Mouse (Mus musculus) forelimb bud, embryonic 11.5 days (tissue): ENCODE data around the gene Atp1a4.

Experiments
- DNase-seq: peaks from one replicate; pipeline ENCODE4 v3.0.0-alpha.2; 2012; ENCODE audit warnings: low read depth, low spot score

Gene Atp1a4

GRCm38 (mm10) chr1:172258314-172258713 is at the start of gene Atp1a4:
Gene Atp1a4, minus strand, starts transcription at chr1:172258414.
- no peak for DNase-seq

- DNase-seq = peak; percentile 62
Measured at GRCm38 (mm10) chr1:172307936-172308335, 49.7 kb upstream of the Atp1a4 start.

GRCm38 (mm10) chr1:172306885-172307284 is 48.7 kb upstream of the Atp1a4 start:
- DNase-seq = no peak

- no peak for DNase-seq
Measured at GRCm38 (mm10) chr1:172306196-172306595, 48.0 kb upstream of the Atp1a4 start.

- no peak for DNase-seq
Measured at GRCm38 (mm10) chr1:172305635-172306034, 47.4 kb upstream of the Atp1a4 start.

GRCm38 (mm10) chr1:172305153-172305552 is 46.9 kb upstream of the Atp1a4 start:
- no peak for DNase-seq

- no peak for DNase-seq
Measured at GRCm38 (mm10) chr1:172304443-172304842, 46.2 kb upstream of the Atp1a4 start.

GRCm38 (mm10) chr1:172302851-172303250 is 44.6 kb upstream of the Atp1a4 start:
- no peak for DNase-seq

- DNase-seq = no peak
Measured at GRCm38 (mm10) chr1:172302311-172302710, 44.1 kb upstream of the Atp1a4 start.

- no peak for DNase-seq
Measured at GRCm38 (mm10) chr1:172301180-172301579, 43.0 kb upstream of the Atp1a4 start.

- DNase-seq = no peak
Measured at GRCm38 (mm10) chr1:172300247-172300646, 42.0 kb upstream of the Atp1a4 start.

- no peak for DNase-seq
Measured at GRCm38 (mm10) chr1:172299528-172299927, 41.3 kb upstream of the Atp1a4 start.

- no peak for DNase-seq
Measured at GRCm38 (mm10) chr1:172297611-172298537, 39.7 kb upstream of the Atp1a4 start, which contains the start of gene Atp1a2. Gene Atp1a2, minus strand, starts transcription at chr1:172298064.

GRCm38 (mm10) chr1:172296816-172297510 is 38.7 kb upstream of the Atp1a4 start:
- no peak for DNase-seq

- DNase-seq = no peak
Measured at GRCm38 (mm10) chr1:172295751-172296197, 37.6 kb upstream of the Atp1a4 start.

- no peak for DNase-seq
Measured at GRCm38 (mm10) chr1:172293449-172293848, 35.2 kb upstream of the Atp1a4 start.

- DNase-seq = no peak
Measured at GRCm38 (mm10) chr1:172292880-172293279, 34.7 kb upstream of the Atp1a4 start.

GRCm38 (mm10) chr1:172289617-172289946 is 31.4 kb upstream of the Atp1a4 start:
- no peak for DNase-seq

GRCm38 (mm10) chr1:172288900-172289616 is 30.8 kb upstream of the Atp1a4 start:
- DNase-seq = no peak

- DNase-seq = no peak
Measured at GRCm38 (mm10) chr1:172286740-172287139, 28.5 kb upstream of the Atp1a4 start.

- no peak for DNase-seq
Measured at GRCm38 (mm10) chr1:172284221-172284620, 26.0 kb upstream of the Atp1a4 start.

GRCm38 (mm10) chr1:172283073-172283472 is 24.9 kb upstream of the Atp1a4 start:
- no peak for DNase-seq
